Mouse (Mus musculus): ENCODE results near the gene 4921501E09Rik. TPM values are rescaled to one million over a fixed set of nuclear protein-coding genes. Genes with fewer than 3 reads are reported as not detected.
A peak's percentile ranks its signal among the peaks of the same experiment; 100 is the strongest.

4921501E09Rik gene
- polyA plus RNA-seq (2014; fragmentation: Nextera tagmentation; extraction: Ambion mirVana), result not detected in 2 replicates

DNA sequence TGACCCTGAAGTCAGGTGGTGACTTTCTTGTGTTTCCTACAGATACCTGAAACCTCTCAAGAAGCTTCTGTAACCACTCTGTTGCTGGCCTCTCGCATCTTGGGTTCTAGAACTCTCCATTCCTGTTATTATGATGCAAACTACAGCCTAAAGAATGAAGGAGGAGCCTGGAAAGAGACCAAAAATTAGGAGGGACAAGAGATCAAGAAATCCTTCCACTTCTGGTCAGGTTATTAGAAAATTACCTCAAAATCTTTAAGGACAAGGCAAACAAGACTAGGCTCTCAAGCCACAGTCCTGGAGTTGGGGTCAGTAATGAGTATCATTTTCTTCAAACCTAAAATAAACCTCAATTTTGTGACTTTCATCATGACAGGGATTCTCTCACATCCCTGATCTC lies at the start of gene 4921501E09Rik:
Gene 4921501E09Rik, minus strand, starts transcription at position 101 of the 400 bp plus-strand sequence.
- Histone ChIP-seq H3K27me3 (ENCODE audit: control insufficient read depth, insufficient read depth, low read length) (no peaks in the 10 kb centered on the region), H3K9me3 (ENCODE audit: control insufficient read depth, low read length) (no peaks in the 10 kb centered on the region), H3K4me1 (replicated peaks; ENCODE audit: control insufficient read depth, insufficient read depth, low read length) (no peaks in the 10 kb centered on the region), H3K27ac (ENCODE audit: low read depth, low read length) (no peak within 1 kb of the TSS), H3K4me3 (ENCODE audit: low read depth, low read length) (no peak within 1 kb of the TSS), H3K4me2 (ENCODE audit: low read depth, low read length, severe bottlenecking) (no peak within 1 kb of the TSS), H3K9ac (ENCODE audit: low read length) (no peak within 1 kb of the TSS), H3K36me3 (ENCODE audit: control insufficient read depth, insufficient read depth, low read length) (no peaks in the 10 kb centered on the region)
- WGBS, result 50% methylated on average over 1 of the region's 1 CpGs
- no peak for DNase-seq (ENCODE audit: low spot score)
- no peak for ATAC-seq (replicated peaks; ENCODE audit: low FRiP score)

DNA sequence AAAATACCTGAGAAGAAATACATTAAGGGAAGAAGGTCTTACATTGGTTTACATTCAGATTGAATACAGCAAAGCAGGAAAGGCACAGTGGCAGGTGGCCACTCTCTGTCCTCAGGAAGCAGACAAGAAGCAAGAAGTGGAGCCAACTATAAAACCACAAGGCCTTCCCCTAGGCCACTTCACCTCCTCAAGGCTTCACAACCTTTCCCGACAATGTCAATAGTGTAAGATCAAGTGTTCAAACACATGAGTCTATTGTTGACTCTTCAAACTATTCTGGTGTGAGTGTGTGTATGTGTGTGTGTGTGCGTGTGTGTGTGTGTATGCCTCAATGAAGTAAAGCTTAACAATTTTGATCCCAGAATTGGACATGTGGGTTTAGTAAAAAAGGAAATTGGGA lies 29.5 kb upstream of the 4921501E09Rik start:
- 88% methylated on average over 2 of the region's 2 CpGs for WGBS
- H3K9me3 ChIP-seq (ENCODE audit: control insufficient read depth, low read length), result no peaks in the 10 kb centered on the region
- no peak for DNase-seq (ENCODE audit: low spot score)
- ATAC-seq (replicated peaks; ENCODE audit: low FRiP score), result no peak
- H3K27me3 ChIP-seq (ENCODE audit: control insufficient read depth, insufficient read depth, low read length), result no peaks in the 10 kb centered on the region
- no peak overlapping the region for H3K27ac ChIP-seq (ENCODE audit: low read depth, low read length)
- no peak overlapping the region for H3K4me3 ChIP-seq (ENCODE audit: low read depth, low read length)
- no peak overlapping the region for H3K9ac ChIP-seq (ENCODE audit: low read length)
- H3K36me3 ChIP-seq (ENCODE audit: control insufficient read depth, insufficient read depth, low read length), result no peaks in the 10 kb centered on the region; the same call in 1 of the 2 replicates
- H3K4me1 ChIP-seq (replicated peaks; ENCODE audit: control insufficient read depth, insufficient read depth, low read length), result no peaks in the 10 kb centered on the region
- H3K4me2 ChIP-seq (ENCODE audit: low read depth, low read length, severe bottlenecking), result no peak overlapping the region

DNA sequence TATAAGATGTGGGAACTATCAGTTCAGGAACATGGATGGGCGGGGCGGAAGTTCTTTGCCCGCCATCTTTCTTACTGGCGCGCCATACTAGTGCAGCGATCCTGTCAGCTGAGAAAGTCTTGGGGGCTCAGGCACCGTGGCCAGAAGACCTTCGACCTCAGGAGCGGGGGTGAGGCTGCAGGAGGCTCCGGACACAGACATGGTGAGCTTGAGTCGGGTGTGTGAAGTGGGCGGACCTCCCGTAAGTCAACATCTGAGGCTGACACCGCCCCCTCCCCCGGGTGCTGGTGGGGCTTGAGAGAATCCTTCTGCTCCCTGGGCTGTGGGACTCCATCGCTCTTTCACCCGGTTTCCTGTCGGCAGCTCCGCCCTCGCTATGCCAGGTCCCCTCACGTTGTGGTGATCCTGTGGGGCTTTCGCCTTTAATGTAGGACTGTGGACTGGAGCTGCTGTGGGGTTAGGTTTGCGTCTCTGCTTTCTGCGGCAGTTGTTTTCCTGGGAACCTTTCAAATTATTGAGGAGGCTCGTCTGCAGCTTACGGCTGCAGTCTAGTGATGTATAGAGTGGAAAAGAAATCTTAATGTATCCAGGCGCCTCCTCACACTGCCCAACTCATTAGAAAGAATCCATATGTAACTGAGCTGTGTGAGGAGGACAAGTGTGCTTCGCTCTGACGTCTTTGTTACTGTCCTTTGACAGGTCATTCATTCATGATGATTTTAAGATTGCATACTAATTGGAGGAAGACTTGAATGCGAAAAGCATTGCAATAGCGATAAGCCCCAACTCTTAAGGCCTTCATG lies 24.7 kb upstream of the 4921501E09Rik start:
- Histone ChIP-seq H3K4me1 (replicated peaks; ENCODE audit: control insufficient read depth, insufficient read depth, low read length) (no peaks in the 10 kb centered on the region), H3K27ac (ENCODE audit: low read depth, low read length) (peak overlapping the region; percentile 46), H3K9ac (ENCODE audit: low read length) (peak overlapping the region; percentile 73), H3K36me3 (ENCODE audit: control insufficient read depth, insufficient read depth, low read length) (no peaks in the 10 kb centered on the region; the same call in 1 of the 2 replicates), H3K9me3 (ENCODE audit: control insufficient read depth, low read length) (no peaks in the 10 kb centered on the region), H3K4me2 (ENCODE audit: low read depth, low read length, severe bottlenecking) (peak overlapping the region; percentile 60), H3K27me3 (ENCODE audit: control insufficient read depth, insufficient read depth, low read length) (no peaks in the 10 kb centered on the region), H3K4me3 (ENCODE audit: low read depth, low read length) (peak overlapping the region; percentile 47)
- peak; percentile 76 for DNase-seq (ENCODE audit: low spot score)
- WGBS, result 4% methylated on average over 31 of the region's 31 CpGs
- ATAC-seq (replicated peaks; ENCODE audit: low FRiP score), result peak; percentile 63

DNA sequence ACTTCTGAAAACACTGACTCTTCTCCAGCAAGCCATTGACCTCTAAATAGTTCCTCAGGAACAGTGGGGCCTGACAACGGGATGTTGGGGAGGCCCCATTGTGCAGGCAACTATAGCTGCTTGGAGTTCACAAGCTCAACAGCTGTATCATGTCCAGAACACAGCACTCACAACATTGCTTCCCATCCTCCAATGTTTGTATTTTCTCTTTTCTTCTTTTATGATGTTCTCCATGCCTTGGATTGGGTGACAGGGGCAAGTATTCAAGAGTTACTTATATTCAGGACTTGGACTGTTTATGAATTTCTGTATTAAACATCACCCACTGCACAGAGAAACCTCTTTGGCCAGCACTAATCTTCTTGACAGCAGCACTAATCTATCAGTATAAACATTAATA lies 23.8 kb upstream of the 4921501E09Rik start:
- Histone ChIP-seq H3K9me3 (ENCODE audit: control insufficient read depth, low read length) (no peaks in the 10 kb centered on the region), H3K36me3 (ENCODE audit: control insufficient read depth, insufficient read depth, low read length) (no peaks in the 10 kb centered on the region; the same call in 1 of the 2 replicates), H3K27ac (ENCODE audit: low read depth, low read length) (no peak overlapping the region), H3K4me1 (replicated peaks; ENCODE audit: control insufficient read depth, insufficient read depth, low read length) (no peaks in the 10 kb centered on the region), H3K27me3 (ENCODE audit: control insufficient read depth, insufficient read depth, low read length) (no peaks in the 10 kb centered on the region), H3K4me3 (ENCODE audit: low read depth, low read length) (no peak overlapping the region), H3K4me2 (ENCODE audit: low read depth, low read length, severe bottlenecking) (no peak overlapping the region), H3K9ac (ENCODE audit: low read length) (no peak overlapping the region)
- ATAC-seq (replicated peaks; ENCODE audit: low FRiP score) (no peak), DNase-seq (ENCODE audit: low spot score) (no peak)
- WGBS, result 97% methylated on average over 1 of the region's 1 CpGs

DNA sequence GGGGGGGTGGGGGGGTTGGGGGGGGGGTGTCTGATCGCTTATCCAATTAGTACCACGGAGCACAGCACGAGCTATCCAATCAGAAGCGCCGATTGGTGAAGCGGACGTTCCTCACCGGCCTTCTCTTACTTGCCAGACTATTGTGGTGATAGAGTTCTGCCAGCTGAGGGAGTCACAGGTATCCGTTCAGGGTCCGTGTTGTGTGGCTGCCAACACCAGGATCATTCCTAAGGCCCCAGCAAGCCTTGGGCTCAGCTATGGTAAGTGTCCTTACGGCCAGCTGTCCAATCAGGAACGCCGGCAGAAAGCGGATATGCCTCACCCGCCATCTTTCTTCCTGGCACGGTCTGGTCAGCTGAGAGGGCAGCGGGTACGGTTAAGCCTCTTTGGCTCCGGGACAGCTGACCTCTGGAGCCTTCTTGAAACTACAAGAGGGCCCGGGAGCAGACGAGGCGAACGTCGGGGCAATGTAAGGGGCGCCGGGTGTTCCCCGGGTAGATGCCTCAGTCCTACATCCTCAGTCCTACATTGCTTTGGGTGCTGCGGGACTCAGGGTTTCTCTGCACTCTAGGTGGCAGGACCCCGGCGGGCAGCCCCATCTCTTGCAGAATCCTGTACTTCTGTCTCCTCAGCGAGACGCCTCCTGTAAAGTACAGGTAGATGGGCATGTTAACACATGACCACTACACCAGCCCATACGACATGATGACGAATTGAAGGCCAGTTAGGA lies 21.5 kb upstream of the 4921501E09Rik start, which contains the start of gene Zfp563:
Gene Zfp563, plus strand, starts transcription at position 91 of the 730 bp plus-strand sequence.
- DNase-seq (ENCODE audit: low spot score) (peak; percentile 89), ATAC-seq (replicated peaks; ENCODE audit: low FRiP score) (peak; percentile 94)
- Histone ChIP-seq H3K9me3 (ENCODE audit: control insufficient read depth, low read length) (no peaks in the 10 kb centered on the region), H3K27ac (ENCODE audit: low read depth, low read length) (peak within 1 kb of the TSS; percentile 87), H3K4me3 (ENCODE audit: low read depth, low read length) (peak within 1 kb of the TSS; percentile 57), H3K27me3 (ENCODE audit: control insufficient read depth, insufficient read depth, low read length) (no peaks in the 10 kb centered on the region), H3K9ac (ENCODE audit: low read length) (peak within 1 kb of the TSS; percentile 80), H3K4me2 (ENCODE audit: low read depth, low read length, severe bottlenecking) (peak within 1 kb of the TSS; percentile 47), H3K36me3 (ENCODE audit: control insufficient read depth, insufficient read depth, low read length) (no peaks in the 10 kb centered on the region), H3K4me1 (replicated peaks; ENCODE audit: control insufficient read depth, insufficient read depth, low read length) (no peaks in the 10 kb centered on the region)
- 5% methylated on average over 34 of the region's 34 CpGs for WGBS

DNA sequence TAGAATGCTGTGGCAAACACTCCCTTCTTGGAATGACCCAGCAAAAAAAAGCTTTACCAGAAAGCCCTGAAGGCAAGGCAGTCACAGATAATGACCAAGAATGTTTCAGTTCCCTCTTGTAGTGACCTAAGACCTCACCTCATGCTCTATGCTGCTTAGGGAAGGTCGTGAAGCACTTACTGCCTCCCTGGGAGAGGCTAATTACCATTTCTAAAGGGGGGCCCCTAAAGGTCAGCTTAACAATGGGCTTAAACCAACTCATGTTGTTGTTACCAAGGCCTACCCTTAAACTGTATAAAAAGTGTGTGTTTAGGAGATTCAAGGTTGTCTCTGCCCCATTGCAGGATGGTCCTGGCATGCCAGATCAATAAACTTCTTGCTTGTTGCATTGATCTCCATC lies 4.9 kb downstream of the 4921501E09Rik start:
- no peaks in the 10 kb centered on the region for H3K27me3 ChIP-seq (ENCODE audit: control insufficient read depth, insufficient read depth, low read length)
- 0% methylated on average over 1 of the region's 1 CpGs for WGBS
- ATAC-seq (replicated peaks; ENCODE audit: low FRiP score), result no peak

DNA sequence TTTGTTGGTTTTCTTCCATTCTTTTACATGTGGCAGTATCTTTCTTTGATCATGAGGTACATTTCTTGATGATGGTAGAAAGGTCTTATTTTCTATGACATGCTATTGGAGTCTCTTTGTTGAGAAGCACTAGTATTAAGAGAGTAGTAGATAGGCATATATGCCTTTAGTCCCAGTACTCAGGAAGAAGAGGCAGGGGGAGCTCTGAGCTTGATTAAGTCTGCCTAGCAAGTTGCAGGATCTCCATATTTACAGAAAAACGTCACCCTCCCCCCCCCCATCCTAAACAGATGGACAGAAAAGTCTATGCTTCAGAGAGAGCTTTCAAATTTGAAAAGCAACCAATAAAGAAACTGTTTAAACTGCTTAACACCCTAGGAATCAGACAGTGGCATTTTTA lies 9.1 kb downstream of the 4921501E09Rik start:
- Histone ChIP-seq H3K4me2 (ENCODE audit: low read depth, low read length, severe bottlenecking) (no peak overlapping the region), H3K36me3 (ENCODE audit: control insufficient read depth, insufficient read depth, low read length) (no peaks in the 10 kb centered on the region), H3K4me1 (replicated peaks; ENCODE audit: control insufficient read depth, insufficient read depth, low read length) (no peaks in the 10 kb centered on the region), H3K9ac (ENCODE audit: low read length) (no peak overlapping the region), H3K27ac (ENCODE audit: low read depth, low read length) (no peak overlapping the region), H3K4me3 (ENCODE audit: low read depth, low read length) (no peak overlapping the region), H3K27me3 (ENCODE audit: control insufficient read depth, insufficient read depth, low read length) (no peaks in the 10 kb centered on the region), H3K9me3 (ENCODE audit: control insufficient read depth, low read length) (no peaks in the 10 kb centered on the region)
- 18% methylated on average over 1 of the region's 1 CpGs for WGBS
- ATAC-seq (replicated peaks; ENCODE audit: low FRiP score) (no peak), DNase-seq (ENCODE audit: low spot score) (no peak)

More for the DNA sequence above, 4.9 kb downstream of the 4921501E09Rik start:
- H3K36me3 ChIP-seq (ENCODE audit: control insufficient read depth, insufficient read depth, low read length), result no peaks in the 10 kb centered on the region
- no peak overlapping the region for H3K27ac ChIP-seq (ENCODE audit: low read depth, low read length)
- no peak overlapping the region for H3K4me2 ChIP-seq (ENCODE audit: low read depth, low read length, severe bottlenecking)
- no peak overlapping the region for H3K4me3 ChIP-seq (ENCODE audit: low read depth, low read length)
- H3K9me3 ChIP-seq (ENCODE audit: control insufficient read depth, low read length), result no peaks in the 10 kb centered on the region
- no peak for DNase-seq (ENCODE audit: low spot score)
- no peaks in the 10 kb centered on the region for H3K4me1 ChIP-seq (replicated peaks; ENCODE audit: control insufficient read depth, insufficient read depth, low read length)
- H3K9ac ChIP-seq (ENCODE audit: low read length), result no peak overlapping the region

DNA sequence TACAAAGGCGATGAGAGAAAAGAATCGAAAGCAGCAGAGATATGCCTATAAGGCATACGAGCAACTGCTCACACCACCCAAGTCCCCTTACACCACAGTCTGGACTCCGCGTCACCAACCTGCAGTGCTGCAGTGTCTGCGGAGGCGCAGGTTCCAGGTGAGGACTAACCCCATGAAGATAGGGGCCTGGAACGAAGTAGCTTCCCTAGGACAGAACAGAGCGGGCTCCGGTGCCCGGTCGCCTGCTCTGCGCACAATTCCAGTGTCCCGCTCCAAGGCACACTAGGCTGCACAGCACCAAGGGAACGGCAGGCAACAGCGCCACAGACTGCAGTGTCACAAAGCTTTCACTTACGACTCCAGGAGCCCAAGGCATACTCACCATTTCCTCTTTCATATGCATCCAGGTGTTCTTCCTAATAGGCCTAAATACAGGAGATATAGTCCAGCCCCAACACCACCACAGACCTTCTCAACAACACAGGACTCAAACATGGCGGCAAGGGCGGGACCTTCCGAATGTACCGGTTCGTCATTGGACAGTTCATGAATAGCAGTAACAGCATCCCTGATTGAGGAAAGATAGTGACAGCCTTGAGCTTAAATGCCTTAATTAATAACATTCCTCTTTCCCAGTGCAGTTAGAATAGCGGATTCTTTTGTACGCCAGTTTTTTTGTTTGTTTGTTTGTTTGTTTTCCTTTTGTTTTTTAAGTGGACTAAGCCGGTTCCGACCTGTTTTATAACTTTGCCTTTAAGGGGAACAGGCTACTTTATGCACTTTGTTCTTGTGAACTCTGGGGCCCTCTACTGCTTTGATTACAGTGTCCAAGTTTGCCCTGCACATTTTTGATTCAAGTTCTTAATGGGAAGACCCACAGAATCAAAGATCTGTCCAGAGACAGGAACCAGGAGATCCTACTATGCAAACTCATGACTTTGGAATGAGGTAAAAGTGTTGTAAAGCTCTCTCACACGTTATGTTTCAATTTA lies 34.7 kb downstream of the 4921501E09Rik start, which contains the start of gene Zfp763:
Gene Zfp763, minus strand, starts transcription at position 503 of the 992 bp plus-strand sequence.
- peak within 1 kb of the TSS; percentile 62 for H3K4me2 ChIP-seq (ENCODE audit: low read depth, low read length, severe bottlenecking)
- no peaks in the 10 kb centered on the region for H3K27me3 ChIP-seq (ENCODE audit: control insufficient read depth, insufficient read depth, low read length)
- 5% methylated on average over 27 of the region's 27 CpGs for WGBS
- H3K9ac ChIP-seq (ENCODE audit: low read length), result peak within 1 kb of the TSS; percentile 73
- H3K4me3 ChIP-seq (ENCODE audit: low read depth, low read length), result peak within 1 kb of the TSS; percentile 54
- H3K9me3 ChIP-seq (ENCODE audit: control insufficient read depth, low read length), result no peaks in the 10 kb centered on the region
- peak; percentile 98 for ATAC-seq (replicated peaks; ENCODE audit: low FRiP score)
- 0 out of 2 replicates have a peak, but pooled peaks cover 1% of the 10 kb centered on the region for H3K4me1 ChIP-seq (replicated peaks; ENCODE audit: control insufficient read depth, insufficient read depth, low read length)
- no peaks in the 10 kb centered on the region; the same call in 1 of the 2 replicates for H3K36me3 ChIP-seq (ENCODE audit: control insufficient read depth, insufficient read depth, low read length)
- peak; percentile 85 for DNase-seq (ENCODE audit: low spot score)
- H3K27ac ChIP-seq (ENCODE audit: low read depth, low read length), result peak within 1 kb of the TSS; percentile 25
